Mouse (Mus musculus) adipose tissue, adult 10 weeks (tissue): Measurements from ENCODE around the gene 1700020N01Rik. TPM values are rescaled to one million over a fixed set of nuclear protein-coding genes. Genes with fewer than 3 reads are reported as not detected.

Experiments
- polyA plus RNA-seq: library from polyadenylated mRNA; stranded (reverse); fragments of 350-450 nt; fragmentation: Illumina TruSeq; extraction: RNeasy Lipid Tissue Mini Kit (QIAGEN cat#74804); gene quantifications from one replicate; pipeline ENCODE4 v1.2.3, GENCODE M21; 2014; ENCODE audit warnings: low read depth, low replicate concordance

Gene 1700020N01Rik
- 1.7 TPM for polyA plus RNA-seq

GRCm38 (mm10) chr10:21592896-21593380 is at the start of gene 1700020N01Rik:
TSS of gene 1700020N01Rik (plus strand) at chr10:21593145.

Other genes starting within 250 kb of the 1700020N01Rik start
- 0.43 TPM for gene Aldh8a1, start 215.9 kb upstream of the 1700020N01Rik start, polyA plus RNA-seq